Mouse (Mus musculus): ENCODE data around the gene Aldh1l1. TPM values are rescaled to one million over a fixed set of nuclear protein-coding genes. Genes with fewer than 3 reads are reported as not detected.

The Aldh1l1 gene
- polyA plus RNA-seq, 2 experiments: 1.5 to 2.1 TPM

- 80% methylated on average over 4 of the region's 4 CpGs for WGBS
- Histone ChIP-seq H3K4me1 (ENCODE audit: control insufficient read depth, insufficient read depth, low read length) (peaks cover 9% of the 10 kb centered on the region), H3K9ac (ENCODE audit: low read depth, low read length, severe bottlenecking) (no peak overlapping the region), H3K27ac (replicated peaks; ENCODE audit: low read depth, low read length) (no peak overlapping the region), H3K9me3 (ENCODE audit: control insufficient read depth, low read length) (no peaks in the 10 kb centered on the region), H3K4me3 (replicated peaks; ENCODE audit: low read length) (no peak overlapping the region), H3K36me3 (ENCODE audit: control insufficient read depth, insufficient read depth, low read length) (no peaks in the 10 kb centered on the region), H3K4me2 (replicated peaks; ENCODE audit: low read depth, low read length, severe bottlenecking) (no peak overlapping the region), H3K27me3 (ENCODE audit: control insufficient read depth, insufficient read depth, low read length) (no peaks in the 10 kb centered on the region)
- DNase-seq (ENCODE audit: low spot score): no peak
- no peak for TF ChIP-seq POLR2A (IDR thresholded peaks at IDR 0.05; ENCODE audit: borderline replicate concordance, extremely low read depth, insufficient read depth, insufficient read length)
- no peak for ATAC-seq (ENCODE audit: low FRiP score, low read depth)
Measured at GRCm38 (mm10) chr6:90475176-90475853, 10.9 kb upstream of the Aldh1l1 start.

DNA sequence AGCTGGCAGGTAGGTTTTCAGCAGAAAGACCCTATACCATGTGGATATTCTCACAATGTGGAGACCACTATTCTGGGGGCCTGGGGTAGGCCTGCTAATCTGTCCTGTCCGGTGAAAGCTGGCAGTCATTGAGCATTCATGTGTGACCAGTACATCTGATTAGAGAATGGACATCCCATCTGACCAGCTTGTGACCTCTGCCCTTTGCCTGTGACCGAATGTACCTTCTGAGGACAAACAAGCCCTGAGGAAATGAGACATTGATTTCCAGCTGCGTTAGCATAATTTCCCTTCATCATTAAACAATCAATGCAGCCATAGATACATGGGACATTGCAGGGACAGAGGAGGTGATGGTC lies 10.4 kb upstream of the Aldh1l1 start:
- H3K4me1 ChIP-seq (ENCODE audit: control insufficient read depth, insufficient read depth, low read length): peaks cover 6% of the 10 kb centered on the region
- no peak overlapping the region for H3K9ac ChIP-seq (ENCODE audit: low read depth, low read length, severe bottlenecking)
- DNase-seq (ENCODE audit: low spot score) (no peak), ATAC-seq (ENCODE audit: low FRiP score, low read depth) (no peak)
- TF ChIP-seq POLR2A (IDR thresholded peaks at IDR 0.05; ENCODE audit: borderline replicate concordance, extremely low read depth, insufficient read depth, insufficient read length): no peak
- H3K9me3 ChIP-seq (ENCODE audit: control insufficient read depth, low read length): no peaks in the 10 kb centered on the region
- H3K4me2 ChIP-seq (replicated peaks; ENCODE audit: low read depth, low read length, severe bottlenecking): no peak overlapping the region
- no peaks in the 10 kb centered on the region for H3K27me3 ChIP-seq (ENCODE audit: control insufficient read depth, insufficient read depth, low read length)
- no peaks in the 10 kb centered on the region for H3K36me3 ChIP-seq (ENCODE audit: control insufficient read depth, insufficient read depth, low read length)
- H3K27ac ChIP-seq (replicated peaks; ENCODE audit: low read depth, low read length): no peak overlapping the region
- no peak overlapping the region for H3K4me3 ChIP-seq (replicated peaks; ENCODE audit: low read length)
- WGBS: 80% methylated on average over 3 of the region's 3 CpGs

DNA sequence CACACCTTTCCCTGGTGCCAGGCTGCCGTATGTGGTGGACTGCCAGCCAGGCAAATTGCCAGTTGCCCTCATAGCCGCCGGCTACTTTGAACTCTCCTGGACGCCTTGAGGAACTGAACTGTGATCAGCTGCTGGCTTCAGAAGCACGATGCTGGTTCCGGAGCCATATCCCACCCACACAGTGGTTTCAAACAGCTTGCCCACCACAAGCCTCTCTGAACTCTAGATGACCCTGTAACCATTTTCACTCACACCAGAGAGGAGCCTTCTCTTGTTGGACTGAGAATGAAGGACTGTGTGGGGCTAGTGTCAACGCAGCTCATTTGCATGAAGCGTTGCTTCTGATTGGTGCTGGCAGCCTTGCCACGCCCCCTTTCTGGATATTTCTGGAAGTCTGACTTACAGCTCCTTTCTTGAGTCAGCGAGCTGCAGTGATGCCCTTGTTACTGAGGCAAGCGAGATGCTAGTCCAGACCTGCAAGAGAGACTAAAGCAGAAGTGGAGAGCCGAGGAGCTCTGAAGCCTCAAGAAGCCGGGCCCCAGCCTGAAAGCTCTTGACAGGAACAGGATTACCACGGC lies 9.2 kb upstream of the Aldh1l1 start:
- Histone ChIP-seq H3K4me3 (replicated peaks; ENCODE audit: low read length) (no peak overlapping the region), H3K9ac (ENCODE audit: low read depth, low read length, severe bottlenecking) (no peak overlapping the region), H3K27ac (replicated peaks; ENCODE audit: low read depth, low read length) (no peak overlapping the region), H3K36me3 (ENCODE audit: control insufficient read depth, insufficient read depth, low read length) (no peaks in the 10 kb centered on the region), H3K4me1 (ENCODE audit: control insufficient read depth, insufficient read depth, low read length) (no peaks in the 10 kb centered on the region), H3K27me3 (ENCODE audit: control insufficient read depth, insufficient read depth, low read length) (no peaks in the 10 kb centered on the region), H3K9me3 (ENCODE audit: control insufficient read depth, low read length) (no peaks in the 10 kb centered on the region), H3K4me2 (replicated peaks; ENCODE audit: low read depth, low read length, severe bottlenecking) (no peak overlapping the region)
- DNase-seq (ENCODE audit: low spot score): peak; percentile 45
- TF ChIP-seq POLR2A (IDR thresholded peaks at IDR 0.05; ENCODE audit: borderline replicate concordance, extremely low read depth, insufficient read depth, insufficient read length): no peak
- WGBS: 53% methylated on average over 14 of the region's 14 CpGs
- ATAC-seq (ENCODE audit: low FRiP score, low read depth): peak; percentile 39; the same call in 1 of the 2 replicates

GRCm38 (mm10) chr6:90484249-90484648 lies 2.0 kb upstream of the Aldh1l1 start:
- no peak for DNase-seq (ENCODE audit: low spot score)
- ATAC-seq (ENCODE audit: low FRiP score, low read depth): no peak
- no peak overlapping the region for H3K9ac ChIP-seq (ENCODE audit: low read depth, low read length, severe bottlenecking)
- H3K4me3 ChIP-seq (replicated peaks; ENCODE audit: low read length): no peak overlapping the region
- no peaks in the 10 kb centered on the region for H3K27me3 ChIP-seq (ENCODE audit: control insufficient read depth, insufficient read depth, low read length)
- no peak for TF ChIP-seq POLR2A (IDR thresholded peaks at IDR 0.05; ENCODE audit: borderline replicate concordance, extremely low read depth, insufficient read depth, insufficient read length)
- no peaks in the 10 kb centered on the region for H3K4me1 ChIP-seq (ENCODE audit: control insufficient read depth, insufficient read depth, low read length)
- no peak overlapping the region for H3K4me2 ChIP-seq (replicated peaks; ENCODE audit: low read depth, low read length, severe bottlenecking)
- no peaks in the 10 kb centered on the region for H3K9me3 ChIP-seq (ENCODE audit: control insufficient read depth, low read length)
- H3K36me3 ChIP-seq (ENCODE audit: control insufficient read depth, insufficient read depth, low read length): no peaks in the 10 kb centered on the region
- no peak overlapping the region for H3K27ac ChIP-seq (replicated peaks; ENCODE audit: low read depth, low read length)
- WGBS: 43% methylated on average over 3 of the region's 3 CpGs

DNA sequence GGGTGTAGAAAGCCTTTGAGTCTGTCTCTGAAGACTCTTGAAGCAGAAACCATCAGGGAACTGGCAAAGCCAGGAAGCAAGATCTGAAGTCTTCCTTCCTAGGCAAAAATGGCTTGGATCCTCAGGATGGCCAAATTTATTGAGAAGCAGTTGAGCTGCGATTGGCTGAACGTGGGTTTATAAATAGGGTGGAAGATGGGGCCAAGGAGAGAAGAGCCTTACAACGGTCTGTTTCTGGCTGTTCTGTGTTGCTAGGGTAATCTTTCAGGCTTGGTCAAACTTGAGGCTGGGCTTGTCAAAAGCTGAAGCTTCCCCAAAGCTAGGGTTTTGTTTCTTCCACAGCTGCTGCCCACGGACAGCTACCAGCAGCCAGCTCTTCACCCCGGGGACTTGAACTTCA lies 1.4 kb upstream of the Aldh1l1 start:
- H3K4me1 ChIP-seq (ENCODE audit: control insufficient read depth, insufficient read depth, low read length): no peaks in the 10 kb centered on the region
- no peak overlapping the region for H3K27ac ChIP-seq (replicated peaks; ENCODE audit: low read depth, low read length)
- no peaks in the 10 kb centered on the region for H3K9me3 ChIP-seq (ENCODE audit: control insufficient read depth, low read length)
- H3K27me3 ChIP-seq (ENCODE audit: control insufficient read depth, insufficient read depth, low read length): no peaks in the 10 kb centered on the region
- ATAC-seq (ENCODE audit: low FRiP score, low read depth): no peak
- H3K9ac ChIP-seq (ENCODE audit: low read depth, low read length, severe bottlenecking): no peak overlapping the region
- H3K4me3 ChIP-seq (replicated peaks; ENCODE audit: low read length): no peak overlapping the region
- TF ChIP-seq POLR2A (IDR thresholded peaks at IDR 0.05; ENCODE audit: borderline replicate concordance, extremely low read depth, insufficient read depth, insufficient read length): no peak
- no peaks in the 10 kb centered on the region for H3K36me3 ChIP-seq (ENCODE audit: control insufficient read depth, insufficient read depth, low read length)
- DNase-seq (ENCODE audit: low spot score): no peak
- 83% methylated on average over 5 of the region's 5 CpGs for WGBS
- H3K4me2 ChIP-seq (replicated peaks; ENCODE audit: low read depth, low read length, severe bottlenecking): no peak overlapping the region
